In genomic region chr6:114687035-114687434, GRCm38 (mm10) we compare ENCODE assay signal across 29 mouse cellular contexts. TPM values are rescaled to one million over a fixed set of nuclear protein-coding genes. Genes with fewer than 3 reads are reported as not detected.
DNase-seq lines count a peak whose midpoint lies in the region; ATAC-seq and TF ChIP-seq lines count a peak whose summit lies in the region.
"Had no signal": no experiment of that assay in that cellular context is flagged by ENCODE, and none has a peak within 500 bp of the region (broad histone marks: within the 10 kb centered on the region; RNA-seq: fewer than 3 reads in every experiment).

No protein-coding gene starts in this region.

- no peak overlapping the region for H3K27ac ChIP-seq in lung, postnatal 0 days (ENCODE audit: low read length)
- H3K27ac ChIP-seq in forebrain, embryonic 10.5 days: no peak overlapping the region
- H3K27ac ChIP-seq: embryonic facial prominence, embryonic 12.5 days; embryonic facial prominence, embryonic 15.5 days; heart, adult 2 months; heart, embryonic 10.5 days; heart, embryonic 13.5 days; hindbrain, embryonic 14.5 days; hindbrain, postnatal 0 days had no signal

- TF ChIP-seq CTCF in lung, postnatal 0 days (IDR thresholded peaks at IDR 0.05): no peak

- peak; percentile 77 for DNase-seq in lung, postnatal 0 days (ENCODE audit: low spot score)
- DNase-seq in lung, postnatal 14 days: no peak
- peak; percentile 77 for DNase-seq in 416B (ENCODE audit: low read depth)
- DNase-seq in gonadal fat pad, adult 2 months (ENCODE audit: low read depth): peak; percentile 78
- DNase-seq in spleen, postnatal 10 days (ENCODE audit: low spot score in 2 of 2): no peak
- no peak for DNase-seq in forebrain, embryonic 10.5 days (ENCODE audit: extremely low spot score, low spot score)
- DNase-seq: adrenal gland, adult 2 months; adrenal gland, postnatal 14 days; B cell, adult 2 months; cerebellum, adult 11 months; cerebellum, adult 2 months; cerebellum, adult 9-11 months; cerebellum, postnatal 25 days; gastrocnemius, postnatal 10 days; gastrocnemius, postnatal 36 days; heart, adult 2 months; heart, postnatal 14 days; heart, postnatal 4 days had no signal

- ATAC-seq in lung, postnatal 0 days: peak; percentile 57; the same call in 1 of the 2 replicates
- peak; percentile 78 for ATAC-seq in megakaryocyte progenitor cell, adult 5-6 weeks (replicated peaks; ENCODE audit: poor library complexity)
- ATAC-seq: forebrain, embryonic 14.5 days; hindbrain, postnatal 0 days; inflammation-experienced regulatory T-cells, adult 6 months had no signal

- H3K4me3 ChIP-seq in lung, postnatal 0 days (ENCODE audit: low read depth, low read length): no peak overlapping the region
- H3K4me3 ChIP-seq in forebrain, embryonic 10.5 days: no peak overlapping the region
- H3K4me3 ChIP-seq: embryonic facial prominence, embryonic 12.5 days; embryonic facial prominence, embryonic 15.5 days; heart, adult 2 months; heart, embryonic 10.5 days; heart, embryonic 13.5 days had no signal

- 39% methylated on average over 1 of the region's 1 CpGs for WGBS in lung, postnatal 0 days
- 97% methylated on average over 1 of the region's 1 CpGs for WGBS in forebrain, embryonic 10.5 days

- no peak overlapping the region for H3K9ac ChIP-seq in lung, postnatal 0 days (replicated peaks; ENCODE audit: low read depth)
- H3K9ac ChIP-seq: embryonic facial prominence, embryonic 12.5 days; embryonic facial prominence, embryonic 15.5 days; heart, embryonic 13.5 days; hindbrain, embryonic 14.5 days had no signal

- H3K4me2 ChIP-seq in lung, postnatal 0 days (replicated peaks; ENCODE audit: low read depth, low read length): no peak overlapping the region
- H3K4me2 ChIP-seq: embryonic facial prominence, embryonic 12.5 days; embryonic facial prominence, embryonic 15.5 days; heart, embryonic 13.5 days; hindbrain, embryonic 14.5 days had no signal

- no peaks in the 10 kb centered on the region for H3K27me3 ChIP-seq in lung, postnatal 0 days (replicated peaks; ENCODE audit: insufficient read depth, low read length)
- H3K27me3 ChIP-seq in forebrain, embryonic 10.5 days (ENCODE audit: poor library complexity, severe bottlenecking): peaks cover 13% of the 10 kb centered on the region; the same call in 1 of the 2 replicates
- H3K27me3 ChIP-seq: CH12.LX; embryonic facial prominence, embryonic 12.5 days; embryonic facial prominence, embryonic 15.5 days; heart, embryonic 13.5 days had no signal

- H3K9me3 ChIP-seq in lung, postnatal 0 days (ENCODE audit: low read length): no peaks in the 10 kb centered on the region
- H3K9me3 ChIP-seq in forebrain, embryonic 10.5 days: no peaks in the 10 kb centered on the region
- H3K9me3 ChIP-seq: embryonic facial prominence, embryonic 12.5 days; embryonic facial prominence, embryonic 15.5 days; G1E; heart, embryonic 10.5 days; heart, embryonic 13.5 days had no signal

- no peak for TF ChIP-seq EP300 in lung, postnatal 0 days (IDR thresholded peaks at IDR 0.05)

- H3K4me1 ChIP-seq in lung, postnatal 0 days (ENCODE audit: insufficient read depth, low read depth, low read length): no peaks in the 10 kb centered on the region
- peaks cover 20% of the 10 kb centered on the region for H3K4me1 ChIP-seq in forebrain, embryonic 10.5 days
- H3K4me1 ChIP-seq: embryonic facial prominence, embryonic 15.5 days had no signal

- H3K36me3 ChIP-seq in lung, postnatal 0 days (ENCODE audit: insufficient read depth, low read length): no peaks in the 10 kb centered on the region; the same call in 1 of the 2 replicates
- no peaks in the 10 kb centered on the region for H3K36me3 ChIP-seq in forebrain, embryonic 10.5 days (replicated peaks)
- H3K36me3 ChIP-seq: embryonic facial prominence, embryonic 12.5 days; heart, embryonic 10.5 days had no signal

RNA-seq across cellular contexts. Expression of gene Atg7, which starts 44.1 kb away (rescaled TPM):
- 17.5 and 18.4 TPM in 2 replicates for polyA plus RNA-seq in lung, postnatal 0 days (2015; fragmentation: Nextera tagmentation; extraction: Ambion mirVana)
- 33.8 and 34.9 TPM in 2 replicates for polyA plus RNA-seq in gonadal fat pad, adult 2 months (2012; rRNA removed)
- 17.5 and 24.5 TPM in 2 replicates for total RNA-seq in megakaryocyte progenitor cell, adult 5-6 weeks (2015)
- total RNA-seq in megakaryocyte progenitor cell, adult 5-6 weeks (2017): 18.1 and 23.3 TPM in 2 replicates
- polyA plus RNA-seq in forebrain, embryonic 10.5 days (2016; fragmentation: Nextera tagmentation; extraction: Ambion mirVana): 19.7 and 21.3 TPM in 2 replicates

Comparison
In these comparisons a context has a peak if more than half of its experiments do, and no peak if none do; other contexts are left out.
1. DNase-seq: peak in lung, postnatal 0 days (single experiment), 416B (single experiment) and gonadal fat pad, adult 2 months (single experiment); none in lung, postnatal 14 days (single experiment), spleen, postnatal 10 days (0 of 2) and forebrain, embryonic 10.5 days (single experiment).